In genomic region chr3:105040983-105041625, GRCm38 (mm10) we compare ENCODE assay signal across 23 mouse cellular contexts. TPM values are rescaled to one million over a fixed set of nuclear protein-coding genes. Genes with fewer than 3 reads are reported as not detected.
DNase-seq lines count a peak whose midpoint lies in the region; ATAC-seq lines count a peak whose summit lies in the region.
"Had no signal": no experiment of that assay in that cellular context is flagged by ENCODE, and none has a peak within 500 bp of the region (broad histone marks: within the 10 kb centered on the region; RNA-seq: fewer than 3 reads in every experiment).

No protein-coding gene starts in this region.

- no peak overlapping the region for H3K4me3 ChIP-seq in heart, embryonic 10.5 days
- no peak overlapping the region for H3K4me3 ChIP-seq in heart, embryonic 11.5 days (ENCODE audit: low read depth, low read length)
- no peak overlapping the region for H3K4me3 ChIP-seq in midbrain, embryonic 15.5 days
- no peak overlapping the region for H3K4me3 ChIP-seq in midbrain, embryonic 10.5 days
- H3K4me3 ChIP-seq in intestine, embryonic 14.5 days (ENCODE audit: low read depth, low read length): no peak overlapping the region
- H3K4me3 ChIP-seq: hindbrain, embryonic 12.5 days; limb, embryonic 12.5 days had no signal

- no peaks in the 10 kb centered on the region for H3K27me3 ChIP-seq in heart, embryonic 10.5 days (ENCODE audit: insufficient read depth, poor library complexity, severe bottlenecking)
- no peaks in the 10 kb centered on the region for H3K27me3 ChIP-seq in heart, embryonic 11.5 days (ENCODE audit: control insufficient read depth, insufficient read depth, low read length)
- H3K27me3 ChIP-seq in midbrain, embryonic 15.5 days (replicated peaks): no peaks in the 10 kb centered on the region
- no peaks in the 10 kb centered on the region for H3K27me3 ChIP-seq in midbrain, embryonic 10.5 days (ENCODE audit: low read depth, poor library complexity, severe bottlenecking)
- H3K27me3 ChIP-seq in intestine, embryonic 14.5 days (replicated peaks; ENCODE audit: control insufficient read depth, insufficient read depth, low read length): no peaks in the 10 kb centered on the region
- H3K27me3 ChIP-seq: hindbrain, embryonic 12.5 days; limb, embryonic 12.5 days had no signal

- H3K9ac ChIP-seq in heart, embryonic 11.5 days (ENCODE audit: low read depth, low read length): no peak overlapping the region
- no peak overlapping the region for H3K9ac ChIP-seq in midbrain, embryonic 15.5 days
- H3K9ac ChIP-seq in intestine, embryonic 14.5 days (ENCODE audit: low read length): no peak overlapping the region
- H3K9ac ChIP-seq: hindbrain, embryonic 12.5 days; limb, embryonic 12.5 days had no signal

- H3K9me3 ChIP-seq in heart, embryonic 10.5 days: no peaks in the 10 kb centered on the region
- no peaks in the 10 kb centered on the region for H3K9me3 ChIP-seq in heart, embryonic 11.5 days (replicated peaks; ENCODE audit: control insufficient read depth, low read length)
- no peaks in the 10 kb centered on the region for H3K9me3 ChIP-seq in midbrain, embryonic 15.5 days
- no peaks in the 10 kb centered on the region for H3K9me3 ChIP-seq in midbrain, embryonic 10.5 days (replicated peaks)
- no peaks in the 10 kb centered on the region for H3K9me3 ChIP-seq in intestine, embryonic 14.5 days (ENCODE audit: control insufficient read depth, low read length)
- H3K9me3 ChIP-seq: G1E; hindbrain, embryonic 12.5 days; limb, embryonic 12.5 days had no signal

- peak overlapping the region; percentile 52; the same call in 1 of the 2 replicates for H3K27ac ChIP-seq in heart, embryonic 10.5 days
- H3K27ac ChIP-seq in heart, embryonic 11.5 days (ENCODE audit: low read depth, low read length): no peak overlapping the region
- H3K27ac ChIP-seq in midbrain, embryonic 15.5 days: no peak overlapping the region
- no peak overlapping the region for H3K27ac ChIP-seq in midbrain, embryonic 10.5 days (replicated peaks)
- H3K27ac ChIP-seq in intestine, embryonic 14.5 days (ENCODE audit: low read depth): no peak overlapping the region
- H3K27ac ChIP-seq: hindbrain, embryonic 12.5 days; limb, embryonic 12.5 days; macrophage had no signal

- H3K4me2 ChIP-seq in heart, embryonic 11.5 days: no peak overlapping the region
- no peak overlapping the region for H3K4me2 ChIP-seq in midbrain, embryonic 15.5 days
- H3K4me2 ChIP-seq in intestine, embryonic 14.5 days (ENCODE audit: low read length): no peak overlapping the region
- H3K4me2 ChIP-seq: hindbrain, embryonic 12.5 days; limb, embryonic 12.5 days had no signal

- WGBS in heart, embryonic 10.5 days: 80% methylated on average over 9 of the region's 9 CpGs
- 84% methylated on average over 9 of the region's 9 CpGs for WGBS in heart, embryonic 11.5 days (ENCODE audit: insufficient replicate concordance)
- 93% methylated on average over 9 of the region's 9 CpGs for WGBS in midbrain, embryonic 15.5 days
- 93% methylated on average over 9 of the region's 9 CpGs for WGBS in midbrain, embryonic 10.5 days
- WGBS in intestine, embryonic 14.5 days: 83% methylated on average over 9 of the region's 9 CpGs

- no peak for DNase-seq in heart, embryonic 10.5 days (ENCODE audit: low spot score)
- DNase-seq in midbrain, embryonic 10.5 days (ENCODE audit: low spot score): no peak
- no peak for DNase-seq in intestine, embryonic 14.5 days (ENCODE audit: low spot score)
- no peak for DNase-seq in left cerebral cortex, adult 8-10 months (ENCODE audit: low spot score in 2 of 2)
- DNase-seq in adrenal gland, postnatal 4 days (ENCODE audit: low spot score in 2 of 2): no peak
- DNase-seq: cerebellum, adult 11-12 months; cerebellum, postnatal 36 days; kidney, adult 11 months; kidney, postnatal 14 days; spleen, adult 18-20 months; thymus, postnatal 14 days had no signal

- H3K4me1 ChIP-seq in heart, embryonic 10.5 days: peaks cover 61% of the 10 kb centered on the region
- peaks cover 57% of the 10 kb centered on the region for H3K4me1 ChIP-seq in heart, embryonic 11.5 days (ENCODE audit: control insufficient read depth, insufficient read depth, low read length)
- H3K4me1 ChIP-seq in midbrain, embryonic 15.5 days: peaks cover 22% of the 10 kb centered on the region
- H3K4me1 ChIP-seq in midbrain, embryonic 10.5 days: peaks cover 19% of the 10 kb centered on the region
- peaks cover 9% of the 10 kb centered on the region for H3K4me1 ChIP-seq in intestine, embryonic 14.5 days (replicated peaks; ENCODE audit: control insufficient read depth, insufficient read depth, low read length)

- ATAC-seq in heart, embryonic 11.5 days (replicated peaks; ENCODE audit: insufficient number of reproducible peaks, low FRiP score, low TSS enrichment): no peak
- peak; percentile 40; the same call in 1 of the 2 replicates for ATAC-seq in midbrain, embryonic 15.5 days (replicated peaks)
- ATAC-seq in intestine, embryonic 14.5 days (replicated peaks; ENCODE audit: low FRiP score, low TSS enrichment, low read depth): peak; percentile 56

- H3K36me3 ChIP-seq in heart, embryonic 10.5 days: peaks cover 31% of the 10 kb centered on the region
- H3K36me3 ChIP-seq in heart, embryonic 11.5 days (ENCODE audit: control insufficient read depth, insufficient read depth, low read length): peaks cover 6% of the 10 kb centered on the region; the same call in 1 of the 2 replicates
- peaks cover 15% of the 10 kb centered on the region for H3K36me3 ChIP-seq in midbrain, embryonic 15.5 days (replicated peaks)
- H3K36me3 ChIP-seq in midbrain, embryonic 10.5 days: peaks cover 40% of the 10 kb centered on the region
- H3K36me3 ChIP-seq in intestine, embryonic 14.5 days (ENCODE audit: control insufficient read depth, insufficient read depth, low read length): peaks cover 25% of the 10 kb centered on the region
- H3K36me3 ChIP-seq: G1E had no signal

RNA-seq across cellular contexts. Expression of gene Cttnbp2nl, which starts 11.8 kb away (rescaled TPM):
- polyA plus RNA-seq in heart, embryonic 10.5 days (2016; fragmentation: Nextera tagmentation; extraction: Ambion mirVana): 35.9 and 37.4 TPM in 2 replicates
- 26.1 and 35.7 TPM in 2 replicates for polyA plus RNA-seq in heart, embryonic 11.5 days (2014; fragmentation: Nextera tagmentation; extraction: Ambion mirVana)
- 60.6 and 60.9 TPM in 2 replicates for polyA plus RNA-seq in midbrain, embryonic 15.5 days (2015; fragmentation: Nextera tagmentation; extraction: Ambion mirVana)
- polyA plus RNA-seq in midbrain, embryonic 10.5 days (2016; fragmentation: Nextera tagmentation; extraction: Ambion mirVana): 35.0 and 47.1 TPM in 2 replicates
- polyA plus RNA-seq in intestine, embryonic 14.5 days (2014; fragmentation: Nextera tagmentation; extraction: Ambion mirVana): 23.6 and 31.1 TPM in 2 replicates
- 10 to 100 TPM; 25.6 to 34.7 (median 29.9) TPM for total RNA-seq in left cerebral cortex, adult 8-10 months (2022)
- 10 to 100 TPM; 26.6 to 32.0 TPM for total RNA-seq in adrenal gland, postnatal 4 days (2021)

RNA-seq across cellular contexts. Expression of gene 4930564D02Rik, which starts 25.5 kb away (rescaled TPM):
- polyA plus RNA-seq in heart, embryonic 10.5 days (2016; fragmentation: Nextera tagmentation; extraction: Ambion mirVana): not detected in 2 replicates
- polyA plus RNA-seq in heart, embryonic 11.5 days (2014; fragmentation: Nextera tagmentation; extraction: Ambion mirVana): not detected in 2 replicates
- polyA plus RNA-seq in midbrain, embryonic 15.5 days (2015; fragmentation: Nextera tagmentation; extraction: Ambion mirVana): not detected in 2 replicates
- not detected in 2 replicates for polyA plus RNA-seq in midbrain, embryonic 10.5 days (2016; fragmentation: Nextera tagmentation; extraction: Ambion mirVana)
- polyA plus RNA-seq in intestine, embryonic 14.5 days (2014; fragmentation: Nextera tagmentation; extraction: Ambion mirVana): not detected in 2 replicates
- total RNA-seq in left cerebral cortex, adult 8-10 months (2022): not detected
- total RNA-seq in adrenal gland, postnatal 4 days (2021): not detected
- total RNA-seq: G1E; granulocyte monocyte progenitor cell, adult 5-6 weeks; layer of hippocampus, adult 8-10 months; left cerebral cortex, adult 18-20 months; midbrain, postnatal 0 days had no signal
- polyA plus RNA-seq: G1E; heart, embryonic 16.5 days; hindbrain, embryonic 12.5 days; limb, embryonic 12.5 days; liver, embryonic 16.5 days; macrophage; midbrain, postnatal 0 days had no signal
